Mouse (Mus musculus) hindbrain, postnatal 0 days (tissue): ENCODE measurements around the gene Acp4. TPM values are rescaled to one million over a fixed set of nuclear protein-coding genes. Genes with fewer than 3 reads are reported as not detected.

Experiments
- ATAC-seq: fragments of 200-750 bp; cut with Nextera tagmentation; 2 replicates; pipeline ENCODE4 v1.8.0; 2017; ENCODE audit warnings: mild to moderate bottlenecking, moderate TSS enrichment, moderate library complexity
- DNase-seq: peaks from one replicate; pipeline ENCODE4 v3.0.0-alpha.2; 2015; ENCODE audit warnings: low spot score
- H3K27ac ChIP-seq: fragments of 300-500 bp; sonication (generic); 2 replicates; pipeline ENCODE4 v1.5.1; 2014; ENCODE audit warnings: mild to moderate bottlenecking
- H3K27me3 ChIP-seq: fragments of 300-500 bp; sonication (generic); 2 replicates; pipeline ENCODE4 v1.6.1; 2014; ENCODE audit warnings: low read length, mixed read lengths; ENCODE audit not compliant: insufficient read depth
- H3K36me3 ChIP-seq: fragments of 300-500 bp; sonication (generic); 2 replicates; pipeline ENCODE4 v1.6.1; 2014; ENCODE audit warnings: low read length, mixed read lengths; ENCODE audit not compliant: insufficient read depth
- H3K4me1 ChIP-seq: fragments of 300-500 bp; sonication (generic); 2 replicates; pipeline ENCODE4 v1.6.1; 2014; ENCODE audit warnings: antibody characterized with exemption, low read length, mixed read lengths; ENCODE audit not compliant: insufficient read depth
- H3K4me2 ChIP-seq: fragments of 300-500 bp; sonication (generic); 2 replicates; pipeline ENCODE4 v1.6.1; 2014; ENCODE audit warnings: low read depth, mild to moderate bottlenecking, low read length, moderate library complexity, mixed read lengths
- H3K4me3 ChIP-seq: fragments of 300-500 bp; sonication (generic); 2 replicates; pipeline ENCODE4 v1.5.1; 2014; ENCODE audit warnings: low read length
- H3K9ac ChIP-seq: fragments of 300-500 bp; sonication (generic); replicated peaks from 2 replicates; pipeline ENCODE4 v1.6.1; 2014; ENCODE audit warnings: mild to moderate bottlenecking, low read length, moderate library complexity, mixed read lengths
- H3K9me3 ChIP-seq: fragments of 300-500 bp; sonication (generic); 2 replicates; pipeline ENCODE4 v1.6.1; 2016; ENCODE audit warnings: low read length, mixed read lengths
- CTCF ChIP-seq: IDR thresholded peaks from 2 replicates; pipeline ENCODE4 v1.5.1; 2016; ENCODE audit warnings: antibody characterized with exemption, control low read depth, low read depth
- WGBS: fragments of 180-500 bp; shearing (Covaris S2); extraction: QIAGEN DNeasy Blood & Tissue Kit; methylation state at CpG from one replicate; pipeline ENCODE4 v1.1.7; 2014; 5-methylcytosine and 5-hydroxymethylcytosine counted together
- polyA plus RNA-seq: library from polyadenylated mRNA; unstranded; fragments of >200 nt; fragmentation: Nextera tagmentation; extraction: Ambion mirVana; gene quantifications from 2 replicates; pipeline ENCODE4 v1.2.1, GENCODE M21; 2015
- total RNA-seq: library from RNA; depleted of rRNA; stranded (reverse); fragments of >200 nt; gene quantifications from 2 replicates; pipeline ENCODE4 v1.2.3, GENCODE M21; 2014

The Acp4 gene
- total and polyA plus RNA-seq, 2 experiments from 2014 or later: 0.13 TPM; not detected in 1

GRCm38 (mm10) chr7:44249248-44249647, 7.9 kb downstream of the Acp4 start:
- no peak for ATAC-seq
- DNase-seq: no peak
- no peak for TF ChIP-seq CTCF
- Histone ChIP-seq H3K4me2 (no peak overlapping the region), H3K4me3 (no peak overlapping the region), H3K4me1 (peaks cover 10% of the 10 kb centered on the region), H3K27me3 (no peaks in the 10 kb centered on the region), H3K27ac (no peak overlapping the region), H3K36me3 (peaks cover 15% of the 10 kb centered on the region), H3K9ac (no peak overlapping the region), H3K9me3 (no peaks in the 10 kb centered on the region)
- 92% methylated on average over 4 of the region's 4 CpGs for WGBS

- H3K36me3 ChIP-seq: peaks cover 15% of the 10 kb centered on the region
- no peak for DNase-seq
- no peak for ATAC-seq
- H3K27ac ChIP-seq: no peak overlapping the region
- WGBS: 96% methylated on average over 2 of the region's 2 CpGs
- peak overlapping the region; percentile 99; the same call in 1 of the 2 replicates for H3K9ac ChIP-seq
- H3K4me2 ChIP-seq: peak overlapping the region; percentile 82
- no peak for TF ChIP-seq CTCF
- no peaks in the 10 kb centered on the region for H3K9me3 ChIP-seq
- H3K4me1 ChIP-seq: peaks cover 10% of the 10 kb centered on the region
- H3K4me3 ChIP-seq: peak overlapping the region; percentile 91
- no peaks in the 10 kb centered on the region for H3K27me3 ChIP-seq
These were observed 9.2 kb downstream of the Acp4 start for GRCm38 (mm10) chr7:44247971-44248370.

DNA sequence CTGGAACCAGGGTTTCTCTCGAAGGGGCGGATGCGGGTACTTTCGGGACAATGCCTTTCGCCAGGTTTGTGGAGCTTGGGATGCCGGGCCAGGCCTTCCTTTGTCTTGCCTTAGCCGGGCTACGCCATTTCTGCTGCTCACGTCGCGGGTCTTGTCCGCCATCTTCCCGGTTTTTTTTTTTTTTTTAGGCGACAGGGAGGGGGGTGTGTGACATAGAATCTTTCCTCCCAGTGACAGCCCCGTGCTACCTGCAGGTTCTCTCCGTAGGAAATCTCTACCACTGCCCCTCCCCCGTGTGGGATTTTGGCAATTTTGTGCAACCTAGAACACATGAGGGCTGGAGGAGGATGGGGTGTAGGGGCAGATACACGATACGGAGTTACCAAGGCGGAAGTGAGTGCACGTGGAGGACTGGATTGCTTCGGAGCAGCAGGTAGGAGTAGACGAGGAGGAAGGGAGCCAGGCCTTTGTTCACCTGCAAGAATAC, 10.2 kb downstream of the Acp4 start:
- TF ChIP-seq CTCF: no peak
- Histone ChIP-seq H3K4me3 (peak overlapping the region; percentile 91), H3K36me3 (peaks cover 15% of the 10 kb centered on the region), H3K4me2 (peak overlapping the region; percentile 82), H3K9me3 (no peaks in the 10 kb centered on the region), H3K9ac (peak overlapping the region; percentile 99), H3K27ac (peak overlapping the region; percentile 98), H3K27me3 (no peaks in the 10 kb centered on the region), H3K4me1 (peaks cover 10% of the 10 kb centered on the region)
- ATAC-seq (peak; percentile 61), DNase-seq (peak; percentile 78)
- under 1% methylated on average over 23 of the region's 23 CpGs for WGBS

- ATAC-seq (peak; percentile 89), DNase-seq (peak; percentile 96)
- no peaks in the 10 kb centered on the region for H3K9me3 ChIP-seq
- H3K4me2 ChIP-seq: peak within 1 kb of the TSS; percentile 82
- H3K27me3 ChIP-seq: no peaks in the 10 kb centered on the region
- 1% methylated on average over 62 of the region's 62 CpGs for WGBS
- H3K36me3 ChIP-seq: peaks cover 15% of the 10 kb centered on the region
- no peak; the same call in 1 of the 2 replicates for TF ChIP-seq CTCF
- H3K4me1 ChIP-seq: peaks cover 10% of the 10 kb centered on the region
- H3K27ac ChIP-seq: peak within 1 kb of the TSS; percentile 98
- peak within 1 kb of the TSS; percentile 91 for H3K4me3 ChIP-seq
- H3K9ac ChIP-seq: peak within 1 kb of the TSS; percentile 99
These were observed 10.9 kb downstream of the Acp4 start, which contains the start of the genes 1700028J19Rik and 2410002F23Rik for GRCm38 (mm10) chr7:44246055-44246983. Gene 1700028J19Rik (minus strand): TSS chr7:44246695. Gene 2410002F23Rik (plus strand): TSS chr7:44246722.

GRCm38 (mm10) chr7:44244080-44244479, 13.1 kb downstream of the Acp4 start:
- Histone ChIP-seq H3K36me3 (0 out of 2 replicates have a peak, but pooled peaks cover 2% of the 10 kb centered on the region), H3K4me2 (no peak overlapping the region), H3K9me3 (no peaks in the 10 kb centered on the region), H3K4me1 (peaks cover 10% of the 10 kb centered on the region), H3K27me3 (no peaks in the 10 kb centered on the region), H3K4me3 (no peak overlapping the region), H3K27ac (no peak overlapping the region), H3K9ac (no peak overlapping the region)
- no peak for DNase-seq
- TF ChIP-seq CTCF: no peak
- ATAC-seq: no peak
- WGBS: 50% methylated on average over 1 of the region's 1 CpGs

DNA sequence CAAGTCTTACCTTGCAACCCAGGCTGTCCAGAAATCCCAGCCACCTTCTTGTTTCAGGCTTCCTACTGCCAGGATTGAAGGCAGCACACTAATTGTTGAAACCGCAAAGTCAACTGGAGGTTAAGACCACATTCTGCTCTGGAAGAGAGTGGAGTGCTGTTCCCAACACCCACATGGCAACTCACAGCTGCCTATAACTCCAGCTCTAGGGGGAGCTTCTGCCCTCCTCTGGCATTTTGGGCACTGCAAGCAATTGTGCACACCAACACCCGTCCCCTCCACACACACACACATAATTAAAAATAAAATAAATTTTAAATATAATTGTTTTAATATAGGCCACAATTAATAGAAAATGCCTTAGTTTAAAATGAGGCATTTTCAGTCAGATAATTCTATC, 16.0 kb downstream of the Acp4 start:
- Histone ChIP-seq H3K9ac (no peak overlapping the region), H3K36me3 (no peaks in the 10 kb centered on the region), H3K4me1 (peaks cover 4% of the 10 kb centered on the region; the same call in 1 of the 2 replicates), H3K4me2 (no peak overlapping the region), H3K4me3 (no peak overlapping the region), H3K9me3 (no peaks in the 10 kb centered on the region), H3K27me3 (no peaks in the 10 kb centered on the region), H3K27ac (no peak overlapping the region)
- TF ChIP-seq CTCF: no peak
- no peak for DNase-seq
- no peak for ATAC-seq
- 72% methylated on average over 2 of the region's 2 CpGs for WGBS
